Mouse (Mus musculus) lung, adult 18-20 months (tissue): ENCODE measurements at regions not wholly inside any gene's neighbourhood (a gene's known extent, or its start where the extent isn't known, plus 50 kb on each side); places are given as distances from the start of the nearest gene placed in this dataset.

Source experiments
- DNase-seq, 2 experiments: peaks; one replicate each; pipeline ENCODE4 v3.0.0; 2022; ENCODE audit warnings: mixed read lengths in 2 of 2

GRCm38 (mm10) chr9:13987486-13987885 lies 160.0 kb downstream of the Fam76b start:
- DNase-seq = no peak

- no peak for DNase-seq
These were observed 161.4 kb downstream of the Fam76b start for GRCm38 (mm10) chr9:13988901-13989300.

GRCm38 (mm10) chr9:13990960-13991359 lies 163.4 kb downstream of the Fam76b start:
- DNase-seq = no peak

GRCm38 (mm10) chr9:13992728-13993127 lies 165.2 kb downstream of the Fam76b start:
- no peak for DNase-seq

GRCm38 (mm10) chr9:13999358-13999757 lies 171.8 kb downstream of the Fam76b start:
- no peak for DNase-seq

- peak in 1 of 2 experiments; percentile 11 for DNase-seq
These were observed 174.0 kb downstream of the Fam76b start for GRCm38 (mm10) chr9:14001517-14001916.

- DNase-seq = no peak
These were observed 174.7 kb downstream of the Fam76b start for GRCm38 (mm10) chr9:14002236-14002635.

- no peak for DNase-seq
These were observed 175.6 kb downstream of the Fam76b start for GRCm38 (mm10) chr9:14003163-14003562.

GRCm38 (mm10) chr9:14006233-14006984 lies 178.9 kb downstream of the Fam76b start:
- no peak for DNase-seq

GRCm38 (mm10) chr9:14009451-14009850 lies 181.9 kb downstream of the Fam76b start:
- DNase-seq = no peak

GRCm38 (mm10) chr9:14010261-14010949 lies 182.9 kb downstream of the Fam76b start:
- DNase-seq = no peak

- DNase-seq = no peak
These were observed 196.7 kb downstream of the Fam76b start for GRCm38 (mm10) chr9:14024216-14024615.

- DNase-seq = peak; percentile 13 to 24
These were observed 197.2 kb downstream of the Fam76b start for GRCm38 (mm10) chr9:14024701-14025100.

GRCm38 (mm10) chr9:14028056-14028455 lies 200.5 kb downstream of the Fam76b start:
- peak in 1 of 2 experiments; percentile 16 for DNase-seq

- DNase-seq = no peak
These were observed 204.0 kb downstream of the Fam76b start for GRCm38 (mm10) chr9:14031358-14032047.

- no peak for DNase-seq
These were observed 204.5 kb downstream of the Fam76b start for GRCm38 (mm10) chr9:14032048-14032362.

GRCm38 (mm10) chr9:14035526-14035925 lies 208.0 kb downstream of the Fam76b start:
- DNase-seq = no peak

- DNase-seq = no peak
These were observed 214.5 kb downstream of the Fam76b start for GRCm38 (mm10) chr9:14041900-14042435.

GRCm38 (mm10) chr9:14048224-14048623 lies 220.7 kb downstream of the Fam76b start:
- DNase-seq = no peak

GRCm38 (mm10) chr9:14053704-14054103 lies 221.2 kb upstream of the Sesn3 start:
- DNase-seq = peak; percentile 65 to 78

GRCm38 (mm10) chr9:14056410-14057172 lies 218.3 kb upstream of the Sesn3 start:
- no peak for DNase-seq

GRCm38 (mm10) chr9:14058592-14059227 lies 216.2 kb upstream of the Sesn3 start:
- DNase-seq = peak in 1 of 2 experiments; percentile 14
